Mouse (Mus musculus) CD8-positive naive resting alpha-beta T cell, adult 2 months (primary cell): Measurements from ENCODE around the gene Dhx58.
A peak's percentile ranks its signal among the peaks of the same experiment; 100 is the strongest.
"Not testable (repeated sequence)": the region's sequence is repeated elsewhere in the genome, so short reads cannot be mapped to it uniquely, and the experiment has no call there.

Source experiments
- DNase-seq, 2 experiments: peaks; one replicate each; pipeline ENCODE4 v3.0.0; 2022; ENCODE audit warnings: low read depth in 2 of 2, low spot score in 2 of 2

Gene Dhx58

DNA sequence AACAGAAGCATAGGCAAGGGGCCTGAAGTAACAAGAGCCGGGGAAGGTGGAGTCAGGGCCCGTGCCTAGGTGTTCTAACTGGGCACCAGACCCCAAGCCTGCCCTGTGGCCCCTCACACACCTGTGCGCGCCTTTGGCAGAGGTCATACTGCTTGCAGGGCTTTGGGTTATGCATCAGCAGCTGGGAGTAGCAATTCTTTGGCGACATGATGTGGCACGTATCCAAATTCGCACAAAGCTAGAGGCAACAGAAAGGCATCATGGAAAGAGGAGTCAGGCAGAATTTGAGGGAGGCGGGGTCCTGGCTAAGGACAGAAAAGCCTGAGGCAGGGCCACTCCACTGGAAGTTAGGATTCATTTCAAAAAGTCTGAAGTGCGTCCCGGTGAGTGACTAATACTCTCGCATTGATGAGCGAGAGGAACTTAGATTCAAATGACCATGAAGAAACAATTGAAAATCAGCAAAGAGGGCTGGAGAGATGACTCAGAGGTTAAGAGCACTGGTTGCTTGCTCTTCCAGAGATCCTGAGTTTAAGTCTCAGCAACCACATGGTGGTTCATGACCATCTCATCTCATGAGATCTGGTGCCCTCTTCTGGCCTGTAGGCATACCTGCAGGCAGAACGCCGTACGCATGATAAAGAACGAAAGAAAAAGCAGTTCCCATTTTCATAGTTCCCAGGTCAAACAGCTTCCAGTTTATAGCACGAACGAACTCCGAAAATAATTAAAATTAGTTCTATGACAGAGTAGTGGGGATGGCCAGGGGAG lies 1.8 kb downstream of the Dhx58 start:
- peak; percentile 41 to 70 for DNase-seq

DNA sequence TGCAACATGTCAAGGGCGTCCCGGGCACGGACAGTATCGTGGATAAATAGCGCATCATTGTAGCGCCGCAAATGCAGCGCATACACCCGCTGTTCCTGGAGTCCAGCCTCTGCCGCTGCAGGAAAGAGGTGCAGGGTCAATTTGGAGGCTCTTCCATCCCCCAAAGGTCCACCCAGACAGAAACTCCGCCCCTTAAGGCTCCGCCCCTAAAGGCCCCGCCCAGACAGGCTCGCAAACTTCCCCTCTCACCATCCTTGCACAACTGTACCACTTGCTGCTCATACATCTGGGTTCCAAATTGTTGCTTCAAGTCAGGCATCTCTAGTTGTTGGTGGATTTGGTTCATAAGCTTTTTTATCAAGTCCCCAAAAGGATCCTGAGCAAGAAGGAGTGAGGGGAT lies 2.8 kb downstream of the Dhx58 start:
- no peak for DNase-seq

GRCm38 (mm10) chr11:100700710-100701109 lies 3.4 kb downstream of the Dhx58 start:
- DNase-seq, result no peak

DNA sequence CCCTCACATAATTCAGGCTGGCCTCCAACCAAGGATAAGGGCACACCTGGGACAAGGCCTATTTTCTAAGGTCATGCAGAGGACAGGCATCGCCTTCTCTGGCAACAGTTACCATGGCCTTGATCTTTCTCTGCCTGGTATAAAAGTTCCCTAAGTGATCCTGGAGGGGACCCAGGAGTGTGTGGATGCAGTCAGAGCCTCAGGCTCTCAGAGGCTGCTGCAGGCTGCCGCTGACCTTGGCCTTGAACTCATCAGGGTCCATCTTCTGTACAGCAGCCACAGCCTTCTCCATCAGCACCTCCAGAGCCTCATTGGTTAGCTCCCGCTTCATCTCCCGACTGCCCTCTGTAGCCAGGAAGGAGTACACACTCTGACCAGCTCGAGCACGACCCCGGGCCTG lies 6.2 kb downstream of the Dhx58 start:
- no peak for DNase-seq

DNA sequence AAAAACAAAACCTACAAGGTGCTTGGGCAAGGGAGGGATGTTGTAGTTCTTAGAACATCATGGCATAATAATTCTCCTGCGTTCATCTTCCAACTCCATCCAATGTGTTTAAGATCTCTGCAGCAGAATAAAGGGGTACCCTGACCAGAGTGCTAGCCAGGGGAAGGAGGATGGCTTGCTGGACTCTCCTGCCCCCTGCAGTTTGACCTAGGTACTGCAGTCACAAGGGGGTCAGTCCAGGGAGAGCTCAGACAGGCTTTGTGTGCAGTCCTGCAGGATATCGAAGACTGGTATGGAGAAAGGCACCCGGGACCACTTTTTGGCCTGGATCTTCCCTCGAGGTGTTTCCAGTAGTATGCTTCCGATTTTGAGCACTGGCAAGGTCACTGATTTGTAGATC lies 9.1 kb downstream of the Dhx58 start:
- peak; percentile 72 to 77 for DNase-seq

DNA sequence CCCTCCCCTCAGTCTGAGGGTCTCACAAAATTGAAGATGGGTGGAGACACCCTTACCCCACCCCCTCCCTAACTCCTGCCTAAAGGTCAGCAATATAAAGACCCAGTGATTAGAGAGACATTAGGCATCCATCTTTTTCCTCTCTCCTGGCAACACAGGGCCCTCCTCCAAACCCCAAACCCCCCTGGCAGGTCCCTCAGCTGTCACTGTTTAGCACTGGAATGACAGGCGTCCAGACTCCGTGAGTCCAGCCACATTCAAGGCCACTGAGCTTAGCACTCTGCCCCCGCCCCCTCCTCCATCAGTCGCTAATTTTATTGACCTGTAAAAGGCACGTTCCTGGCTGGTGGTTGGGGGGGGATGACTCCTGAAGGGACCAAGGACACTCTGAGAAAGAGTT lies 10.9 kb downstream of the Dhx58 start:
- no peak for DNase-seq

DNA sequence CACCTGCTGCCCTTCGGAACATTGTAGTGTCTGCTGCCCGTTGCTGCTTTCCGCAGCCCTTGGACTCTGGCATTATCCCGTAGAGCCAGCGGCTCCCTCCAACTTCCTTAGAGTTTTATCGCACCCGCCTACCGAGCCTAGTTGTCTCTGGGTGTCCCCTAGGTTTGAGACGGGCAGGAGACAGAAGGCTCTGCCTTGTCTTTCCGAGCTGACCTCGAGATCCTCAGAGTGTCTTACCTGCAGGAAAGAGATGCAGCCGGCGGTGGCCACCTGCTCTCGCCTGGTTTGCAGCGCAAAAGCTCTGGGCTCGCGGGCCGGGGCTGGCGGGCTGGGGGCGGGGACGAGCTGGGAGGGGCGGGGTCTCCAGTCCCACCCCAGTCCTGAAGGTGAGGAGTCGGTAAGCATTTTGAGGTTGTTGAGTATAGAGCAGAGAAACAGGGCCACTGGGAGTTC lies 11.9 kb downstream of the Dhx58 start, which contains the start of gene Zfp385c:
Gene Zfp385c, minus strand, starts transcription at position 292 of the 453 bp plus-strand sequence.
- DNase-seq, result no peak

- no peak for DNase-seq
These were observed 13.7 kb downstream of the Dhx58 start for GRCm38 (mm10) chr11:100690389-100690788.

DNA sequence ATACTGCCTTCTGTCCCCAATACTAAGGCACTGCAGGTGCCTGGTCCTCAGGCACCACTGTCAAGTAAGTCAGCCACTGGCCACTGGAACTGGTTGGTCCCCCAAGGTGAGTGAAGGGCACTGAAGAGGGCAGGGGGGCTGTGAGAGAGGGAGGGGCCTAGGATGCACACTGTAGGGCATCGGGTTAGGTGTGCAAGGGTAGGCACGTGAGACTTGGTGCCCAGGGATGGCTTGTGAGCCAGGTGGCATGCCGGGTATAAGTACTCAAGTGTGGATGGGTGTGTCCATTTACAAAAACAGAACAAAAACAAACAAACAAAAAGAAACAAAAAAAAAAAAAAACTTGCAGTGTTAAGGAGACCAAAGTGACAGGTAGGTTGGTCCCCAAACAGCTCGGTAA lies 15.6 kb downstream of the Dhx58 start:
- no peak for DNase-seq

DNA sequence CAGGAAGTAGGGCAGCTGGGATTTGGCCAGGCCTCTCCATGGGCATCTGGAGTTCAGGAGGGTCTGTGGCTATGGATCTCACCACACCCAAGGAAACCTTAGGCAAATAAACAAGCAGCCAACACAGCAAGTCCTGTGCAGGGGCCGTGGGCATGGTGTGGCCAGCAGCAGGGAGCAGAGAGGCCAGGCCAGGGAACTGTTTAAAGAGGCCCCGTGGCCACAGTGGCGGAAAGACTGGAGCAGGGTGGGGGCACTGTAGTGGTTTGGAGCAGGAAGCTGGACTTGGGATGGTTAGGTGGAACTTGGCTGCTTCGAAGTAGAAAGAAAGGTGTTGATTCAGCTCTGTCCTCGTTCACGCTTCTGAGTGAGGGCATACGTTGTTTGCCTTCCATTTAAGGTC lies 16.8 kb downstream of the Dhx58 start:
- no peak for DNase-seq

GRCm38 (mm10) chr11:100685371-100685770 lies 18.7 kb downstream of the Dhx58 start:
- no peak for DNase-seq

- no peak for DNase-seq
These were observed 20.0 kb downstream of the Dhx58 start for GRCm38 (mm10) chr11:100684084-100684483.

DNA sequence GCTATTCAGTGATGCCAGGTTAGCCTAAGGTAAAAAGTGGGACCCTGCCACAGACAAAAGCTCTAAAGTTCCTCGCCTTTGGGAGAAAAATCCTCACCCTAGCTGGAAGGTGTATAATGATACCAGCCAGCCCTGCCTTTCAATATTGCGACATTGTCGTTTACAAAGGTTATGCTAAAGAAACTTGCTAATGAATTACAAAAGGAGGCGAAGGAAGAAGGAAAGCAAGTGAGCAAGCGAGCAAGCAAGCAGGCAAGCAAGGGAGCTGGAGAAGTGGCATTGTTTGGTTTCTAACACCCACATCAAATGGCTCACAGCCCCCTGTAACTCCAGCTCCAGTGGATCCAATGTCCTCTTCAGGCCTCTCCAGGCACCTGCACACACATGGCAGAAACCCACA lies 21.5 kb downstream of the Dhx58 start:
- no peak for DNase-seq

GRCm38 (mm10) chr11:100681826-100682225 lies 22.2 kb downstream of the Dhx58 start:
- no peak for DNase-seq

DNA sequence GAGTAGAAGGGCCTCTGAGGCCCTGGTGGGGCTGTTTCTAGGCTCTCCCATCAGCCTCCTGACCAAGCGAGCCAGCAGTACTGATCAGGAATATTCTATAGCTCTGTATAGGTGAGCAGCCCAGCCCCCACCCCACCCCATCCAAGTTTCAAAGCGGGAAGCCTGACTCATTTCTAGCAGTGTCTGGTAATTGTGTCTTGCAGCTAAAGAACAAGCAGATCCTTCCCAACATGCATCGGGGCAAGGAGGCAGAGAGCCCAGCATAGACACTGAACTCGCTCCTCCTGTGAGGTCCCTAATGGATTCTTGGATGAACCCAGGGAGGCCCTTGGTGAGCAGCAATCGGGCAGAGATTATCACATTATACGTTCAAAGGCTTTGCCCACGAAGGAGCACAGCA lies 26.3 kb downstream of the Dhx58 start:
- DNase-seq, result no peak

DNA sequence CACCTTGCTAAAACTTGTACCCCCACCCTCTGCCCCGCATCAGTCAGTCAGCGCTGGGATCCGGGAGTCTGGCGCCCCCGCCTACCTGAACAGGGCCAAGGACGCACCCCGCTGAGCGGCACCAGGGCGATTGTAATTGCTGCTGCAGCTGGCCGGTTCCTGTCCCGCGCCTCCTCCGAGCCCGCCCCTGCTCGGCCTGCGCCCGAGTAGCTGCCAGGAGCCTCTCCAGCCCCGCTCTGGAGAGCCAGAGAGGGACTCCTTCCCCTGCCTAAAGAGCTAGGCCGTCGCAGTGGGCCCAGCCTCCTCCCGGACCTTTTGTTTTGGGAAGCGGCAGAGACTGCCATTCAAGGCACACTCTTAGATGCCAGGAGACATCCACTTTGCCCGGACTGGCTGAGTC lies 30.9 kb downstream of the Dhx58 start:
- no peak for DNase-seq

- DNase-seq, result no peak
These were observed 32.1 kb downstream of the Dhx58 start for GRCm38 (mm10) chr11:100671956-100672355.

- no peak for DNase-seq
These were observed 33.0 kb downstream of the Dhx58 start for GRCm38 (mm10) chr11:100671049-100671448.

DNA sequence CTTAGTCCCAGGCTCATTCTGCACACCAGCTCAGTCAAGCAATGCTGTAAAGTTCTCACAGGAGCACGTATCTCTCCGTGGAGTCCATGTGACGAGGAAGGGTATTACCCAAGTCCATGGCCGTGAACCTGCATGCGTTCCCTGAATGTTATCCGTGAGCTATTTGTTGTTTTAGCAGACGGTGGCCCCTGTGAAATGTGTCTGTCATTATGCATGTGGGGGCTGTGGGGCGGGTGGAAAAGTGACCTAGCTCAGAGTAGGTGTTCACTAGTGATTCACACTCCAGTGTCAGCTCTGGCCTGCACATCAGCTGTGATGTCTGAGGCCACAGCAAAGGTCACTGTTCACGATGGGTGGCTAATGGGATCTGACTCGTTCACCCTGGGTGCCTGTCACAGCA lies 44.3 kb downstream of the Dhx58 start:
- no peak for DNase-seq

DNA sequence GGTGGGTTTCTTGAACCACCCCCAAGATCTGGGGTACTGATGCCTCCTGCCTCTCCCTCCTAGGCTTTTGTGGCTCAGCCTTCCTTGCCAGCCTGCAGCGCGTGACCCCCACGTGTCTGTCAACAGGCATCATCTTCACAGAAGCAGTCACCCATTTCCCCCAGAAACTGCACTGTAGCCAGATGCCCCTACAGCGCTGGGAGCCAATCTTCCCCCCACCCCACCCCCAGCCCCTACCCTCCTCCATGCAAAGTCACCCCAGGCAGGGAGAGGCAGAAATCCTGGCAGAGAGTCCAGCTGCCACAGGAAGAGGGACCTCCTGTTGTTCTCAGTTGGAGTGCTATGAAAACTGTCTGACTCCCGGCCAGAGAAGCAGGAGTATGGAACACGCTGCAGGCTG lies 47.6 kb downstream of the Dhx58 start:
- no peak for DNase-seq

DNA sequence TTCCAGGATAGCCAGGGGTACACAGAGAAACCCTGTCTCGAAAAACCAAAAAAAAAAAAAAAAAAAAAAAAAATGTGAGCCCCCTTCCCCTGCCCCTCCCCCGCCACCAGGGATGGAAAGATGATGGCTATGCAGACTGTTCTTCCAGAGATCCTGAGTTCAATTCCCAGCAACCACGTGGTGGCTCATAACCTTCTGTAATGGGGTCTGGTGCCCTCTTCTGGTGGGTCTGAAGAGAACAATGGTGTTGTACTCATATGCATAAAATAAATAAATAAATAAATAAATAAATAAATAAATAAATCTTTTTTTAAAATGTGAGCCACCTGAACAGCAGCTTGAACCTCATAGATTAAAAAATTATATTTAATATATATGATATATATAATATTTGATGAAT lies 48.5 kb downstream of the Dhx58 start:
- DNase-seq, result not testable (repeated sequence)

DNA sequence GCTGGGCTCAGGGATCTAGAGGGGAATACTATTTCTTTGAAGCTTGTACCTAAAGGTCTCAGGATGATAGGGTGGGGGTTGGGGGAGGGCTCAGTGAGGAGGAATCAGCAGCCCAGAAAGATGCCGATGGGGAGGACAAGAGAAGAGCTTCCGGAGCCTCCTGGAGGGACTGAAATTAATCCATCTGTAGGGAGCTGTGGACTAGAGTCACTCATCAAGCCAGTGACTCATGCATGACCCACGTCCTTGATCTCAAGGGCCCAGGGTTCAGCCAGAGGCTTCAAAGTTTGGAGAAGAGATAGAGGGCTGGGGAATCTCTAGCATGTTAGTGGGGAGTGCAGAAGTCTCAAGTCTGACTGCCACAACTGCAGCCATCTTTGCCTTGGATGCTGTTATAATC lies 52.3 kb downstream of the Dhx58 start:
- DNase-seq, result no peak

GRCm38 (mm10) chr11:100651205-100651604 lies 52.9 kb downstream of the Dhx58 start:
- DNase-seq, result no peak
